Mouse (Mus musculus) bone marrow, adult 2 months (tissue): ENCODE measurements around the gene Pus3.

ENCODE experiments used
- CTCF ChIP-seq: fragments of 200-500 bp; IDR thresholded peaks from 2 replicates; pipeline ENCODE4 v1.5.1; 2011; ENCODE audit warnings: low read length, control low read depth; ENCODE audit not compliant: control insufficient read depth, insufficient read depth
- POLR2A ChIP-seq: fragments of 200-500 bp; IDR thresholded peaks from 2 replicates; pipeline ENCODE4 v1.6.1; 2011; ENCODE audit warnings: low read depth, mild to moderate bottlenecking, control low read depth, low read length, borderline replicate concordance; ENCODE audit not compliant: control insufficient read depth

DNA sequence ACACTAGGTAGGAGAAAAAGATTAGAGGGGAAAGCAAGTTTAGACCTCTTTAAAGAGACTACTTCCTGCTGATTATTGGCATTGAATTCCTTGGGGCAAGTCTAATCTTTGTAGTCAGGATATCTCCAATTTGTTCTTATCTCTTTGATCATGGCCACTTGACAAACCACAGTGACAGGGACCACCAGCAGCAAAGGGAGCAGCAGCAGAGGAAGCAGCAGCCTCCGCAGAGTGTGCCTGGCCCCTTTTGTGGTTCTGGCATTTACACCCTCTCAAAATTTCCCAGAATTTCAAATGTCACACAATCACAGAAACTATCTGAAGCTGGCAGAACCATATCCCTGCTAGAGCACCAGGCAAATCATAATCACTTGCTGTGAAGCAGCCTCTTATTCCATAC lies 29.3 kb downstream of the Pus3 start:
- no peak for TF ChIP-seq CTCF
- no peak for TF ChIP-seq POLR2A
